Mouse (Mus musculus): ENCODE data around the gene Grid1. TPM values are rescaled to one million over a fixed set of nuclear protein-coding genes. Genes with fewer than 3 reads are reported as not detected.

The Grid1 gene
- total and polyA plus RNA-seq, 3 experiments, result 0.04 TPM; not detected in 2

DNA sequence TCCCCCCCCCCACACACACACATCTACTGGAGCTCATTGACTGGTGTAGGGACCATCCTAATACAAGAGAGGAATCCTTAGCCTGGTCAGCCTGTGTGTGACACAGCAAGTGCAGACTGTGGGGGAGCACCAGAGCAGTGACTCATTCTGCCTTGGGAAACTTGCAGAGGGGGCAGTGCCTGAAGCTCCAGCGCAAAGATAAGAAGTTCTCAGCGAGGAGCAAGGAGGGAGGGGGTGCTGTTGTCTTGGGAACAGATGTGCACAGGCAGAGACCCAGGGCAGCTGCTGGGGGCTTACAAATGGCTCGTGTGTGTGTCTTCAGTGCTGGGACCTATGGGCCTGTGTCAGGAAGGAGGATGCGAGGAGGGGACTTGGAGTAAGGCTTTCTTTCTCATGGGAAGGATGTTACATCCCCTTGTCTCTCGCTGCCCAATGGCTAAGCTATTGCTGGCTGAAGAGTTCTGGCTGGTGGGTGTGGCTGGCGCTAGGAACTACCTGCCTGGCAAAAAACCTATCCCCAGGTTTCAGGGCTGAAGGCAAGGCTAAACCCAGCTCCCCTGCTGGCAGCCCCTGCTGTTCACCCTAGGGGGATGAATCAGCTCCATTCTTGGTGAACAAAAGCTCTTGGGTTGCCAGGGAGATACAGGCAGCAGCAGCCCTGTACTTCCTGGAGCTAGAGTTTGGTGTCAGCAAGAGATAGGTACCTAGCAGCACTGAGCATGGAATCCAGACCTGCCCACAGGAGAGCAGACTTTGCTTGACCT is 72.0 kb downstream of the Grid1 start:
- DNase-seq, result no peak

DNA sequence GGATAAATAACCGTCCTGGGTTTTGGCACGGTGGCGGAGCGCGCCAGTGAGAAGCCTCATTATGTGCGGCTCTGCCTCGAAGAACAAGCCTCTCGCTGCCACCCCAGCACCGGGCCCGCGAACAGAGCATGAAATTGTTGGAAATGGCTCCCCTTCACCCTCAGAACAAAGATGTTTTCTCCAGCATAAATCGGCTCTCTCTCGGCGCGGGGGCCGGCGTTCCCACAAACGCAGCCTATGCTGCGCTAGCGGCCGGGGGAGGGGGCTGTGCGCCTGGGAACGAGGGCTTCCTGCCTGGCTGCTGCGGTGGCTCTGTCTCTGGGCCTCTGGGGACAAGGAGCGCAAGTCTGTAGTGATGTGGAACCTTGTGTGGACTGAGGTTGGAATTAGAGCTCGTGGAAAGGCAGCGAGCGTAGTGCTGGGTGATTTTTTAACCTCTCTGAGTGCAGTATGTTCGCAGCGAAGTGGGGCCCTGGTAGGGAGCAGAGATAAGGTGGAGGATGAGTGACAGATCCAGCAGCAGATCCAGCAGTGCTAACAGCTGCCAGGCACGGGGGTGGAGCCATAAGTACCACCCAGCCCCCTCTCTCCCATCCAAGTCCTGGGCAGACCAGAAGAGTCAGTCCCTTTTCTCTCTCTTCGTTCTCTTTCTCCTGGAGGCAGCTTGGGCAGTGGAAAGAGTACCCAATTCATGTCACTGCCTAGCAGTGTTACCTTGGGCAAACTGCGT is 76.5 kb downstream of the Grid1 start:
- 8% methylated on average over 33 of the region's 33 CpGs for WGBS
- no peak for DNase-seq
- H3K4me3 ChIP-seq, result no peak overlapping the region
- no peak overlapping the region for H3K9ac ChIP-seq (ENCODE audit: low read depth, low read length)
- intact Hi-C loops (cut with DNase I), result no loop called here
- no peaks in the 10 kb centered on the region for H3K36me3 ChIP-seq (ENCODE audit: control insufficient read depth, insufficient read depth, low read length)
- H3K4me1 ChIP-seq (ENCODE audit: control insufficient read depth, insufficient read depth, low read length), result no peaks in the 10 kb centered on the region
- TF ChIP-seq POLR2A (IDR thresholded peaks at IDR 0.05; ENCODE audit: insufficient read depth, low read depth, low read length) (no peak), CTCF (IDR thresholded peaks at IDR 0.05) (no peak), EP300 (IDR thresholded peaks at IDR 0.05; ENCODE audit: insufficient read depth, low read depth, low read length) (no peak)
- H3K27me3 ChIP-seq (ENCODE audit: control insufficient read depth, insufficient read depth, low read length), result no peaks in the 10 kb centered on the region
- H3K27ac ChIP-seq, result no peak overlapping the region
- no peaks in the 10 kb centered on the region for H3K79me2 ChIP-seq (replicated peaks; ENCODE audit: control insufficient read depth, insufficient read depth, low read length)

More for the DNA sequence above, 72.0 kb downstream of the Grid1 start:
- H3K9ac ChIP-seq (ENCODE audit: low read depth, low read length), result no peak overlapping the region
- intact Hi-C loops (cut with DNase I), result no loop called here
- H3K27me3 ChIP-seq (ENCODE audit: control insufficient read depth, insufficient read depth, low read length), result no peaks in the 10 kb centered on the region
- no peaks in the 10 kb centered on the region for H3K36me3 ChIP-seq (ENCODE audit: control insufficient read depth, insufficient read depth, low read length)
- no peak overlapping the region for H3K4me3 ChIP-seq
- H3K27ac ChIP-seq, result no peak overlapping the region
- WGBS, result 4% methylated on average over 6 of the region's 6 CpGs
- no peak for TF ChIP-seq CTCF (IDR thresholded peaks at IDR 0.05)
- no peak for TF ChIP-seq EP300 (IDR thresholded peaks at IDR 0.05; ENCODE audit: insufficient read depth, low read depth, low read length)
- no peak for TF ChIP-seq POLR2A (IDR thresholded peaks at IDR 0.05; ENCODE audit: insufficient read depth, low read depth, low read length)
- no peaks in the 10 kb centered on the region for H3K79me2 ChIP-seq (replicated peaks; ENCODE audit: control insufficient read depth, insufficient read depth, low read length)
- H3K4me1 ChIP-seq (ENCODE audit: control insufficient read depth, insufficient read depth, low read length), result no peaks in the 10 kb centered on the region

DNA sequence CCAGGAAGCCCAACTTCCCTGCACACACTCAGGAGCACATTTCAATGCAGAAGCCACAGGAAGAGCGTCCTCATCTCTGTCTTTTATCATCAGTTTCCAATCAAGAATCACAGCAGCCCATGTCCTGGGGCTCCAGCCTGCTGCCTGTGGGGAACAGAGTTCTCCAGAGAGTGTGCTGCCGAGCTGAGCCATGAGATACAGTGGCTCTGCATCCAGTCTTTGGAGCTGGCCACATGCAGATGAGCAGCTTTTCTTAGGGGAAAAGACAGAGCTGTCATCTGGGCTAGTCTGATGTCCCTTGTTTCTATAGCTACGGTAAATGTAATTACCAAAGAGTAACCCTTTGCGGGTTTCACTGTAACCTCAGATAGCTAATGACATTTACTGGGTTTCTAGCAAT is 83.9 kb downstream of the Grid1 start:
- no peak for DNase-seq
- H3K4me1 ChIP-seq (ENCODE audit: control insufficient read depth, insufficient read depth, low read length), result no peaks in the 10 kb centered on the region
- no peaks in the 10 kb centered on the region for H3K27me3 ChIP-seq (ENCODE audit: control insufficient read depth, insufficient read depth, low read length)
- H3K36me3 ChIP-seq (ENCODE audit: control insufficient read depth, insufficient read depth, low read length), result no peaks in the 10 kb centered on the region
- H3K79me2 ChIP-seq (replicated peaks; ENCODE audit: control insufficient read depth, insufficient read depth, low read length), result no peaks in the 10 kb centered on the region
- H3K9ac ChIP-seq (ENCODE audit: low read depth, low read length), result no peak overlapping the region
- no peak overlapping the region for H3K27ac ChIP-seq
- whole genome bisulfite sequencing, result 65% methylated on average over 4 of the region's 4 CpGs
- intact Hi-C loops (cut with DNase I), result no loop called here
- no peak for TF ChIP-seq CTCF (IDR thresholded peaks at IDR 0.05)
- TF ChIP-seq POLR2A (IDR thresholded peaks at IDR 0.05; ENCODE audit: insufficient read depth, low read depth, low read length), result no peak
- TF ChIP-seq EP300 (IDR thresholded peaks at IDR 0.05; ENCODE audit: insufficient read depth, low read depth, low read length), result no peak
- no peak overlapping the region for H3K4me3 ChIP-seq

DNA sequence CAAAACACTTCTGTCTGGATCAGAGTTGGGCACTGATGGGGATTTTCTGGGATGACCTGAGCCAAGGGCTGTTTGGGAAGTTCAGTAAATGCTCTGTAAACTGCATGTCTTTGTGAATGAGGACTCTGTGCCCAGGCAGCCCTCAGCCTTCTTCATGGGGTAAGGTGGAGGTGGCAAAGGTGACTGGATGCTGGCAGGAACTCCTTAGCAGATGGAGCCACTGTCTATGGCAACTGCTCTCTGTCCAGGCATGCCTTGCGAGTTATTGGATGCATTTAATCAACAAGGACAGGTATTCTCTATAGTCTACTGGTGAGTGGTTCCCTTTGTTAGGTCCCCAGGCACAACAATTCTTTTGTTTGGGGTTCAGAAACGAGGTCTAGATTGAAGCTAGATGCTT is 85.8 kb downstream of the Grid1 start:
- TF ChIP-seq POLR2A (IDR thresholded peaks at IDR 0.05; ENCODE audit: insufficient read depth, low read depth, low read length) (no peak), EP300 (IDR thresholded peaks at IDR 0.05; ENCODE audit: insufficient read depth, low read depth, low read length) (no peak), CTCF (IDR thresholded peaks at IDR 0.05) (no peak)
- no peaks in the 10 kb centered on the region for H3K4me1 ChIP-seq (ENCODE audit: control insufficient read depth, insufficient read depth, low read length)
- H3K36me3 ChIP-seq (ENCODE audit: control insufficient read depth, insufficient read depth, low read length), result no peaks in the 10 kb centered on the region
- DNase-seq, result no peak
- H3K9ac ChIP-seq (ENCODE audit: low read depth, low read length), result no peak overlapping the region
- H3K27ac ChIP-seq, result no peak overlapping the region
- H3K79me2 ChIP-seq (replicated peaks; ENCODE audit: control insufficient read depth, insufficient read depth, low read length), result no peaks in the 10 kb centered on the region
- intact Hi-C loops (cut with DNase I), result no loop called here
- 57% methylated on average over 2 of the region's 2 CpGs for WGBS
- no peak overlapping the region for H3K4me3 ChIP-seq
- H3K27me3 ChIP-seq (ENCODE audit: control insufficient read depth, insufficient read depth, low read length), result no peaks in the 10 kb centered on the region

DNA sequence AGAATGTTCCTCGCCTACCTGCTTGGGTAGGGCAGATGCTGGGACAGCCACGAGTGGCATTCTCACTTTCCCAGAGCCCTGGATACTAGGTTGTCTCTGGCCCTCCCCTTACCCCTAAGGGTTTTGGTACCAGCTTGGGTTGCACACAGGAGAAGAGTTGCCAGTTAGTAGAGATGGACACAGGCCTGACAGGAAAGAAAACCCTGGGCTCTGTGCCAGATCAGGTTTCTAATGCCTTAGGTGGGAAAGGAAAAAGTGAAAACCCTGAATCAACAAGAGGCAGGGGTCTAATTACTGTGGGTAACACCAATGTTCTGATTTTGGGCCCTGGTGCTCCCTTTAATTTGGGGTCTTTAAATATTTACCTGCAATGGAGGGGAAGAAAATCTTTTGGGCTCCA is 88.5 kb downstream of the Grid1 start:
- Histone ChIP-seq H3K27ac (no peak overlapping the region), H3K79me2 (replicated peaks; ENCODE audit: control insufficient read depth, insufficient read depth, low read length) (no peaks in the 10 kb centered on the region), H3K27me3 (ENCODE audit: control insufficient read depth, insufficient read depth, low read length) (no peaks in the 10 kb centered on the region), H3K9ac (ENCODE audit: low read depth, low read length) (no peak overlapping the region), H3K4me1 (ENCODE audit: control insufficient read depth, insufficient read depth, low read length) (no peaks in the 10 kb centered on the region), H3K4me3 (no peak overlapping the region), H3K36me3 (ENCODE audit: control insufficient read depth, insufficient read depth, low read length) (no peaks in the 10 kb centered on the region)
- intact Hi-C loops (cut with DNase I), result no loop called here
- DNase-seq, result no peak
- WGBS, result 90% methylated on average over 2 of the region's 2 CpGs
- TF ChIP-seq EP300 (IDR thresholded peaks at IDR 0.05; ENCODE audit: insufficient read depth, low read depth, low read length), result no peak
- TF ChIP-seq CTCF (IDR thresholded peaks at IDR 0.05), result no peak
- no peak for TF ChIP-seq POLR2A (IDR thresholded peaks at IDR 0.05; ENCODE audit: insufficient read depth, low read depth, low read length)

DNA sequence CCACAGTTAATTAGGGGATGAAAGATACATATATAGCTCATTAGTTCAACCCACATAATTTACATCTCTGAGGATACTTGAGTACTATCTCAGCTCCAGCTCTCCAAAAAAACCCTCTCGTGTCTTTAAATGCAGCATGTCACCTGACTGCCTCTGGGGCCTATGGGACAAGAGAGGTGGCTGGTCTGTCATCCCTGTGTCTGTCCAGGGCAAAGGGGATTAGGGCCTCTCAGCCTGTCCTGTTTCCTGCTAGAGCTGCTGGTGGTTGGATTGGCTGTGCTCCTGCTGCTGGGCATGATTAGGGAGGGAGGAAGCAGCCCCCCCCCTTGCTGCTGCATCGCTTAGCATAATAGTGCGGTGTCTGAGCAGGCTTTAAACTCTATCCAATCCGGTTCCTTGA is 88.9 kb downstream of the Grid1 start:
- 30% methylated on average over 4 of the region's 4 CpGs for WGBS
- no peak overlapping the region for H3K9ac ChIP-seq (ENCODE audit: low read depth, low read length)
- H3K4me1 ChIP-seq (ENCODE audit: control insufficient read depth, insufficient read depth, low read length), result no peaks in the 10 kb centered on the region
- no peak overlapping the region for H3K27ac ChIP-seq
- TF ChIP-seq CTCF (IDR thresholded peaks at IDR 0.05), result no peak
- TF ChIP-seq POLR2A (IDR thresholded peaks at IDR 0.05; ENCODE audit: insufficient read depth, low read depth, low read length), result no peak
- no peak for TF ChIP-seq EP300 (IDR thresholded peaks at IDR 0.05; ENCODE audit: insufficient read depth, low read depth, low read length)
- DNase-seq, result no peak
- intact Hi-C loops (cut with DNase I), result no loop called here
- H3K4me3 ChIP-seq, result no peak overlapping the region
- H3K79me2 ChIP-seq (replicated peaks; ENCODE audit: control insufficient read depth, insufficient read depth, low read length), result no peaks in the 10 kb centered on the region
- no peaks in the 10 kb centered on the region for H3K36me3 ChIP-seq (ENCODE audit: control insufficient read depth, insufficient read depth, low read length)
- H3K27me3 ChIP-seq (ENCODE audit: control insufficient read depth, insufficient read depth, low read length), result no peaks in the 10 kb centered on the region
